ENCODE assay signal across 15 mouse cellular contexts in genomic region chr1:153273657-153274056, GRCm38 (mm10). TPM values are rescaled to one million over a fixed set of nuclear protein-coding genes. Genes with fewer than 3 reads are reported as not detected.
DNase-seq lines count a peak whose midpoint lies in the region; ATAC-seq lines count a peak whose summit lies in the region.
"Had no signal": no experiment of that assay in that cellular context is flagged by ENCODE, and none has a peak within 500 bp of the region (broad histone marks: within the 10 kb centered on the region; RNA-seq: fewer than 3 reads in every experiment).

No protein-coding gene starts in this region.

- no peaks in the 10 kb centered on the region for H3K27me3 ChIP-seq in heart, embryonic 15.5 days
- H3K27me3 ChIP-seq in lung, embryonic 15.5 days, result no peaks in the 10 kb centered on the region
- no peaks in the 10 kb centered on the region for H3K27me3 ChIP-seq in stomach, embryonic 15.5 days (replicated peaks)
- H3K27me3 ChIP-seq: CH12.LX; megakaryocyte, embryonic 14.5 days had no signal

- H3K4me1 ChIP-seq in heart, embryonic 15.5 days (replicated peaks), result peaks cover 70% of the 10 kb centered on the region
- H3K4me1 ChIP-seq in lung, embryonic 15.5 days, result peaks cover 53% of the 10 kb centered on the region
- H3K4me1 ChIP-seq in stomach, embryonic 15.5 days, result peaks cover 41% of the 10 kb centered on the region

- H3K27ac ChIP-seq in heart, embryonic 15.5 days, result peak overlapping the region; percentile 72
- H3K27ac ChIP-seq in lung, embryonic 15.5 days, result peak overlapping the region; percentile 83
- H3K27ac ChIP-seq in stomach, embryonic 15.5 days, result peak overlapping the region; percentile 38; the same call in 1 of the 2 replicates

- no peak for ATAC-seq in heart, embryonic 15.5 days (replicated peaks; ENCODE audit: insufficient number of reproducible peaks, insufficient read depth, low FRiP score, low read depth)
- no peak for ATAC-seq in lung, embryonic 15.5 days (ENCODE audit: borderline replicate concordance, extremely low read depth, low FRiP score, low TSS enrichment)
- no peak for ATAC-seq in stomach, embryonic 15.5 days (ENCODE audit: insufficient read depth, low FRiP score, low read depth)

- no peak overlapping the region for H3K4me3 ChIP-seq in heart, embryonic 15.5 days
- no peak overlapping the region for H3K4me3 ChIP-seq in lung, embryonic 15.5 days
- no peak overlapping the region for H3K4me3 ChIP-seq in stomach, embryonic 15.5 days (replicated peaks)
- H3K4me3 ChIP-seq: megakaryocyte, embryonic 14.5 days had no signal

- H3K9ac ChIP-seq in heart, embryonic 15.5 days, result no peak overlapping the region
- H3K9ac ChIP-seq in lung, embryonic 15.5 days, result no peak overlapping the region
- H3K9ac ChIP-seq in stomach, embryonic 15.5 days, result no peak overlapping the region

- no peaks in the 10 kb centered on the region for H3K9me3 ChIP-seq in heart, embryonic 15.5 days (replicated peaks)
- H3K9me3 ChIP-seq in lung, embryonic 15.5 days, result no peaks in the 10 kb centered on the region
- H3K9me3 ChIP-seq in stomach, embryonic 15.5 days, result no peaks in the 10 kb centered on the region
- H3K9me3 ChIP-seq: megakaryocyte, embryonic 14.5 days had no signal

- DNase-seq in heart, postnatal 4 days, result no peak
- DNase-seq in lung, postnatal 14 days, result no peak
- peak; percentile 37 for DNase-seq in c-Kit-positive CD71-positive TER-119-positive erythroid progenitor cells, embryonic 14.5 days (ENCODE audit: low spot score)
- DNase-seq in frontal cortex, postnatal 36 days (ENCODE audit: low spot score in 2 of 2), result no peak
- DNase-seq: adrenal gland, postnatal 25 days; cerebellum, postnatal 25 days; gastrocnemius, postnatal 25 days; kidney, adult 11 months; right cerebral cortex, postnatal 4 days; thymus, adult 18-20 months had no signal

- WGBS in heart, embryonic 15.5 days, result 38% methylated on average over 8 of the region's 8 CpGs
- WGBS in lung, embryonic 15.5 days, result 38% methylated on average over 8 of the region's 8 CpGs
- 46% methylated on average over 8 of the region's 8 CpGs for WGBS in stomach, embryonic 15.5 days

- H3K4me2 ChIP-seq in heart, embryonic 15.5 days, result no peak overlapping the region
- 0 out of 2 replicates have a peak overlapping the region, but pooled peaks have one; percentile 6 for H3K4me2 ChIP-seq in lung, embryonic 15.5 days
- no peak overlapping the region for H3K4me2 ChIP-seq in stomach, embryonic 15.5 days

- no peaks in the 10 kb centered on the region for H3K36me3 ChIP-seq in heart, embryonic 15.5 days
- H3K36me3 ChIP-seq in lung, embryonic 15.5 days, result no peaks in the 10 kb centered on the region
- no peaks in the 10 kb centered on the region for H3K36me3 ChIP-seq in stomach, embryonic 15.5 days

RNA-seq across cellular contexts. Expression of gene Lamc1, which starts 58.9 kb away (rescaled TPM):
- 74.3 and 85.4 TPM in 2 replicates for polyA plus RNA-seq in heart, embryonic 15.5 days (2015; fragmentation: Nextera tagmentation; extraction: Ambion mirVana)
- total RNA-seq in heart, postnatal 4 days (2021), result 100 to 1,000 TPM; 351 to 364 TPM
- polyA plus RNA-seq in lung, embryonic 15.5 days (2015; fragmentation: Nextera tagmentation; extraction: Ambion mirVana), result 120 and 122 TPM in 2 replicates
- polyA plus RNA-seq in stomach, embryonic 15.5 days (2015; fragmentation: Nextera tagmentation; extraction: Ambion mirVana), result 62.9 and 64.0 TPM in 2 replicates
